In the genomic region with DNA sequence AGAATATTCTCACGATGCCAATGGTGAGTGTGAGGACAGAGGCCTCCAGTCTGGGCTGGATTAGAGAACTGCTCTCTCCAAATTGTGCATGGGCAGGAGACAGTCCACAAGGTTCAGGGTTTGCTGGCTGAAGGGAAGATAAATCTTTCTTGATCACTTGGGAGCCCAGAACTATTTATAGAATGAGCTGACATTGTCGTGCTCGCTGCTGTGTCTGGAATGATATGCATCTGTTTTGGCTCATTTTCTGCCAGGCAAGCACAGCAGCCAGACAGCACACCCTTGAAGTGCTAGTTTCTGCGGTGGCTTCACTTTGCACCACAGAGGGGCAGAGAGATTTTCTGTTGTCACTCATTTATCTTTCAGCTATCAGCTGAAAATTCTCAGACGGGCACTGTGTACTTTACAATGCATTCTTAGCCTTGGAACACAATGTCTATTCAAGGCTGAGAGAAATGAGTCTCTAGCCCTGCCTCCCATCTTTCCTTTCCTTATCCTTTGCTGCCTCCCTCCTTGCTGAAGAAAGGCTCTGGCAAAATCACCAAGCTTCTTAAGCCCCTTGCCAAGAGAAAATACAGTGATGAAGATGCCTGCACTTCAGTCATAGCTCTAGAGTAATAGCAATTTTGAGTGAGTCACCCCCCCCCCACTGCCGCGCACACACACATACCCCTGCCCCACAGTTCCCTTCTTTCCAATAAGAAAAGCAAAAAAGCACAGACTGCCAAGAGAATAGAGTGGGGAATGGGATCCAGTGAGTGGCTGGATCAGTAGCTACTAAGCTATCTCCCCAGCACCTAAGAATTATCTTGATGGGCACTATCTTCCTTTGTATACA, we compare ENCODE assay signal across 9 mouse cellular contexts.
A peak's percentile ranks its signal among the peaks of the same experiment; 100 is the strongest.
DNase-seq lines count a peak whose midpoint lies in the region; ATAC-seq and TF ChIP-seq lines count a peak whose summit lies in the region.
"Had no signal": no experiment of that assay in that cellular context is flagged by ENCODE, and none has a peak within 500 bp of the region (broad histone marks: within the 10 kb centered on the region; RNA-seq: fewer than 3 reads in every experiment).

No protein-coding gene starts in this region.

- no peak for TF ChIP-seq POLR2A in heart, adult 2 months (IDR thresholded peaks at IDR 0.05; ENCODE audit: insufficient read depth, low read depth, low read length)

- H3K9ac ChIP-seq in heart, adult 2 months (ENCODE audit: low read depth, low read length), result no peak overlapping the region
- no peak overlapping the region for H3K9ac ChIP-seq in lung, embryonic 16.5 days (ENCODE audit: low read length)
- no peak overlapping the region for H3K9ac ChIP-seq in stomach, postnatal 0 days (ENCODE audit: low read length)

- no peak for TF ChIP-seq CTCF in heart, adult 2 months (IDR thresholded peaks at IDR 0.05)
- TF ChIP-seq CTCF in stomach, postnatal 0 days (IDR thresholded peaks at IDR 0.05; ENCODE audit: low read depth), result peak; percentile 38

- intact Hi-C loops in heart, adult 2 months (cut with DNase I), result loop anchor here (5.0 kb wide), 1 partner anchor 54 kb away; no protein-coding TSS in a partner anchor

- no peaks in the 10 kb centered on the region for H3K27me3 ChIP-seq in heart, adult 2 months (ENCODE audit: control insufficient read depth, insufficient read depth, low read length)
- H3K27me3 ChIP-seq in lung, embryonic 16.5 days (ENCODE audit: control insufficient read depth, insufficient read depth, low read depth, low read length), result no peaks in the 10 kb centered on the region
- H3K27me3 ChIP-seq in stomach, postnatal 0 days (ENCODE audit: control insufficient read depth, insufficient read depth, low read length), result no peaks in the 10 kb centered on the region

- peaks cover 2% of the 10 kb centered on the region for H3K4me1 ChIP-seq in heart, adult 2 months (ENCODE audit: control insufficient read depth, insufficient read depth, low read length)
- H3K4me1 ChIP-seq in lung, embryonic 16.5 days (replicated peaks; ENCODE audit: control insufficient read depth, insufficient read depth, low read length), result peaks cover 7% of the 10 kb centered on the region; the same call in 1 of the 2 replicates
- H3K4me1 ChIP-seq in stomach, postnatal 0 days (replicated peaks; ENCODE audit: control insufficient read depth, insufficient read depth), result 0 out of 2 replicates have a peak, but pooled peaks cover 3% of the 10 kb centered on the region

- H3K36me3 ChIP-seq in heart, adult 2 months (ENCODE audit: control insufficient read depth, insufficient read depth, low read length), result no peaks in the 10 kb centered on the region
- no peaks in the 10 kb centered on the region; the same call in 1 of the 2 replicates for H3K36me3 ChIP-seq in lung, embryonic 16.5 days (ENCODE audit: control insufficient read depth, insufficient read depth, low read length)
- no peaks in the 10 kb centered on the region; the same call in 1 of the 2 replicates for H3K36me3 ChIP-seq in stomach, postnatal 0 days (ENCODE audit: control insufficient read depth, insufficient read depth, low read length)

- no peak for TF ChIP-seq EP300 in heart, adult 2 months (IDR thresholded peaks at IDR 0.05; ENCODE audit: insufficient read depth, low read depth, low read length)
- TF ChIP-seq EP300 in stomach, postnatal 0 days (optimal IDR thresholded peaks at IDR 0.05), result no peak

- H3K4me3 ChIP-seq in heart, adult 2 months, result no peak overlapping the region
- no peak overlapping the region for H3K4me3 ChIP-seq in lung, embryonic 16.5 days (ENCODE audit: low read length)
- no peak overlapping the region for H3K4me3 ChIP-seq in stomach, postnatal 0 days (ENCODE audit: low read depth, low read length)

- ATAC-seq in lung, embryonic 16.5 days (ENCODE audit: low read depth), result peak; percentile 94
- 0 out of 2 replicates have a peak, but pooled peaks have one; percentile 32 for ATAC-seq in stomach, postnatal 0 days (ENCODE audit: low FRiP score, low TSS enrichment)
- no peak for ATAC-seq in erythroblast, adult 5-6 weeks (replicated peaks; ENCODE audit: low FRiP score, poor library complexity, severe bottlenecking)

- no peaks in the 10 kb centered on the region for H3K9me3 ChIP-seq in lung, embryonic 16.5 days (ENCODE audit: control insufficient read depth, low read length)
- no peaks in the 10 kb centered on the region for H3K9me3 ChIP-seq in stomach, postnatal 0 days (ENCODE audit: control insufficient read depth, low read length)

- WGBS in heart, adult 2 months, result 32% methylated on average over 7 of the region's 7 CpGs
- WGBS in lung, embryonic 16.5 days, result 33% methylated on average over 7 of the region's 7 CpGs
- 32% methylated on average over 7 of the region's 7 CpGs for WGBS in stomach, postnatal 0 days

- H3K27ac ChIP-seq in heart, adult 2 months, result peak overlapping the region; percentile 17; the same call in 1 of the 2 replicates
- H3K27ac ChIP-seq in lung, embryonic 16.5 days (ENCODE audit: low read length), result peak overlapping the region; percentile 17
- peak overlapping the region; percentile 1; the same call in 1 of the 2 replicates for H3K27ac ChIP-seq in stomach, postnatal 0 days (replicated peaks)
- H3K27ac ChIP-seq: macrophage had no signal

- H3K4me2 ChIP-seq in lung, embryonic 16.5 days (ENCODE audit: low read depth, low read length), result peak overlapping the region; percentile 6; the same call in 1 of the 2 replicates
- no peak overlapping the region for H3K4me2 ChIP-seq in stomach, postnatal 0 days (replicated peaks; ENCODE audit: low read depth)

- H3K79me2 ChIP-seq in heart, adult 2 months (replicated peaks; ENCODE audit: control insufficient read depth, insufficient read depth, low read length), result no peaks in the 10 kb centered on the region

- DNase-seq in embryo, embryonic 10 days (ENCODE audit: low spot score), result peak; percentile 18
- DNase-seq in embryo, embryonic 9.5 days (ENCODE audit: extremely low spot score), result no peak
- peak; percentile 6 for DNase-seq in 3T3-L1 (ENCODE audit: low read depth, low spot score)
- peak in 1 of 2 experiments; percentile 36 for DNase-seq in heart, adult 2 months
- DNase-seq in stomach, postnatal 0 days (ENCODE audit: low spot score), result no peak
- no peak for DNase-seq in layer of hippocampus, postnatal 10 days (ENCODE audit: low spot score in 2 of 2)

Comparison
In these comparisons a context has a peak if more than half of its experiments do, and no peak if none do; other contexts are left out.
1. DNase-seq: peak in embryo, embryonic 10 days (single experiment) and 3T3-L1 (single experiment); none in embryo, embryonic 9.5 days (single experiment), stomach, postnatal 0 days (single experiment) and layer of hippocampus, postnatal 10 days (0 of 2).
2. Peak in every context shown above with its lines, with median percentiles within 50 percentile points of each other: H3K27ac ChIP-seq.